Mouse (Mus musculus) hindbrain, embryonic 13.5 days (tissue): Measurements from ENCODE around the gene Igsf11. TPM values are rescaled to one million over a fixed set of nuclear protein-coding genes. Genes with fewer than 3 reads are reported as not detected.

ENCODE experiments used
- ATAC-seq: fragments of 200-750 bp; cut with Nextera tagmentation; 2 replicates; pipeline ENCODE4 v1.8.0; 2017; ENCODE audit warnings: moderate TSS enrichment; ENCODE audit not compliant: low FRiP score
- H3K27ac ChIP-seq: fragments of 300-500 bp; sonication (generic); 2 replicates; pipeline ENCODE4 v1.5.1; 2015; ENCODE audit warnings: inconsistent platforms, mild to moderate bottlenecking, moderate library complexity
- H3K27me3 ChIP-seq: fragments of 300-500 bp; sonication (generic); 2 replicates; pipeline ENCODE4 v1.6.1; 2015; ENCODE audit warnings: mild to moderate bottlenecking, inconsistent platforms
- H3K36me3 ChIP-seq: fragments of 300-500 bp; sonication (generic); 2 replicates; pipeline ENCODE4 v1.6.1; 2015; ENCODE audit warnings: mild to moderate bottlenecking, inconsistent platforms
- H3K4me1 ChIP-seq: fragments of 300-500 bp; sonication (generic); replicated peaks from 2 replicates; pipeline ENCODE4 v1.6.1; 2015; ENCODE audit warnings: inconsistent platforms
- H3K4me2 ChIP-seq: fragments of 300-500 bp; sonication (generic); 2 replicates; pipeline ENCODE4 v1.6.1; 2015; ENCODE audit warnings: inconsistent platforms, mild to moderate bottlenecking, moderate library complexity
- H3K4me3 ChIP-seq: fragments of 300-500 bp; sonication (generic); 2 replicates; pipeline ENCODE4 v1.5.1; 2015; ENCODE audit warnings: mild to moderate bottlenecking, inconsistent platforms
- H3K9ac ChIP-seq: fragments of 300-500 bp; sonication (generic); 2 replicates; pipeline ENCODE4 v1.6.1; 2015; ENCODE audit warnings: mild to moderate bottlenecking, inconsistent platforms
- H3K9me3 ChIP-seq: fragments of 300-500 bp; sonication (generic); 2 replicates; pipeline ENCODE4 v1.6.1; 2016; ENCODE audit warnings: inconsistent platforms
- WGBS: fragments of 180-500 bp; shearing (Covaris S2); methylation state at CpG from one replicate; pipeline ENCODE4 v1.1.7; 2015; 5-methylcytosine and 5-hydroxymethylcytosine counted together
- polyA plus RNA-seq: library from polyadenylated mRNA; unstranded; fragments of >200 nt; fragmentation: Nextera tagmentation; extraction: Ambion mirVana; gene quantifications from 2 replicates; pipeline ENCODE4 v1.2.1, GENCODE M21; 2015

Igsf11 gene
- 3.5 and 4.5 TPM in 2 replicates for polyA plus RNA-seq

DNA sequence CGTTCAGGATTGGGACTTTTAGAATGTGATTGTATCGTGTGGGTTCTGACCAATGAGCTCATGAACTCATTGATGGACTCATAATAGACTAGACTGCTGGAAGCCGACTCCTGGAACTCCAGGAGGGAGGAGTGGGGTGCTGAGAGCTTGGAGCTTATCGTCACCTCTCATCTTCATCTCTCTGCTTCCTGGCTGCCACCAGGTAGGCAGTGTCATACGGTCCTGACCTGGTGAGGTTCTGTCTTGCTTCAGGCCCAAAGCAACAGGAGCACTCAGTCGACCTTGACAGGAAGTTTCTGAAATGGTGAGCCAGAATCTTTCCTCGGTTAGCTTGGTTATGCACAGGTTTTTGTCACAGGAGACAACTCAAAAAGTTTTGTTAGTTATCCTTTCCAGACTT lies at the start of gene Igsf11:
Gene Igsf11, plus strand, starts transcription at position 301 of the 400 bp plus-strand sequence.
- no peak within 1 kb of the TSS for H3K4me2 ChIP-seq
- H3K27ac ChIP-seq, result no peak within 1 kb of the TSS
- no peak for ATAC-seq
- WGBS, result 84% methylated on average over 7 of the region's 7 CpGs
- H3K36me3 ChIP-seq, result no peaks in the 10 kb centered on the region
- no peak within 1 kb of the TSS for H3K9ac ChIP-seq
- no peaks in the 10 kb centered on the region for H3K27me3 ChIP-seq
- H3K9me3 ChIP-seq, result no peaks in the 10 kb centered on the region
- no peaks in the 10 kb centered on the region for H3K4me1 ChIP-seq
- no peak within 1 kb of the TSS for H3K4me3 ChIP-seq

DNA sequence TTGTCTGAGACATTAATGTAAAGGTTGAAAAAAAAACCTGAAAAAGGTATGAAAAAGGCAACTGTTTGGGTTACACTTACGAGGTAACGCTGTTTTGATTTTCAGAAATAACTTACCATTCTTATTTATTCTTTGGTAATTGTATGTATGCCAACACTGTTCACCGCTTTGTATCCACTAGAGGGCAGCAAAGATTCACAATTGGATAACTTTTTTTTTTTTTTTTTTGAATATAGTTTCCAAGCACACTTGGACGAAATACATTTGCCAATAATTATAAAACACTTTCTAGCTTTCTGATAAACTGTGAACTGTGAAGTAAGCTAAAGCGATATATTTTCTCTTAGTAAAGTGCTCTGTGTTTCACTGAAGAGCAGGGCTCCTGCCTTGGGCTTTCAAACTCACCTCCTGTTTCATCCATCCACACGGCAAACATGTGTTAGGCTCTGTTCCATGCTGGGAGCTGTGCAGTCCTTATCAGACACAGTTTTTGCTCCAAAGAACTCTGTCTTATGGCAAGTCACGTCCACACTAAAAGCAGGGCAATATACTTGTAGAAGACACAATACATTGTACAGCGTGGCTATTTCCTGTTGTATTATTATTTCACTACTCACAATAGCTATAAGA lies 34.2 kb upstream of the Igsf11 start:
- no peak overlapping the region for H3K4me2 ChIP-seq
- H3K36me3 ChIP-seq, result no peaks in the 10 kb centered on the region
- H3K9me3 ChIP-seq, result no peaks in the 10 kb centered on the region
- 34% methylated on average over 8 of the region's 8 CpGs for WGBS
- no peaks in the 10 kb centered on the region for H3K4me1 ChIP-seq
- H3K27me3 ChIP-seq, result no peaks in the 10 kb centered on the region
- ATAC-seq, result no peak
- H3K9ac ChIP-seq, result no peak overlapping the region
- H3K27ac ChIP-seq, result no peak overlapping the region
- no peak overlapping the region for H3K4me3 ChIP-seq

DNA sequence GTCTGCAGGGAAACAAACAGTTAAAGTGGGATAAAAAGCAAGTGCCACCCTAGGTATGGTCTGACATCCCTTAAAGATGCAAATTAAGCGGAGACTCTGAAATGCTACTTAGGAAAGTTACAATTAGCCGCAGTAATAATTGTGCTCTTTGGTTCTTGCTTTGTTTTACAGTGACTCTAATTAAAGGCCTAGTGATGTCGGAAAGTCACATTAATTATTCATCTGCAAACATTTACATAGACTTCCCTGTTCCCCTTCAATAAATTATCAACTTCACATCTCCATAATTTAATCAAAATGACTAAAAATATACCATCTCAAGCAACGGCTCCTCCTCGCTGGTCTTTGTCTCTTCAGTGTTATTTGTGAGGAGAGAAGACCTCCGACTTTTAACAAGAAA lies 31.9 kb upstream of the Igsf11 start:
- 46% methylated on average over 6 of the region's 6 CpGs for WGBS
- Histone ChIP-seq H3K36me3 (no peaks in the 10 kb centered on the region), H3K9me3 (no peaks in the 10 kb centered on the region), H3K9ac (no peak overlapping the region), H3K4me1 (no peaks in the 10 kb centered on the region), H3K27ac (no peak overlapping the region), H3K27me3 (no peaks in the 10 kb centered on the region), H3K4me2 (no peak overlapping the region), H3K4me3 (no peak overlapping the region)
- ATAC-seq, result no peak

DNA sequence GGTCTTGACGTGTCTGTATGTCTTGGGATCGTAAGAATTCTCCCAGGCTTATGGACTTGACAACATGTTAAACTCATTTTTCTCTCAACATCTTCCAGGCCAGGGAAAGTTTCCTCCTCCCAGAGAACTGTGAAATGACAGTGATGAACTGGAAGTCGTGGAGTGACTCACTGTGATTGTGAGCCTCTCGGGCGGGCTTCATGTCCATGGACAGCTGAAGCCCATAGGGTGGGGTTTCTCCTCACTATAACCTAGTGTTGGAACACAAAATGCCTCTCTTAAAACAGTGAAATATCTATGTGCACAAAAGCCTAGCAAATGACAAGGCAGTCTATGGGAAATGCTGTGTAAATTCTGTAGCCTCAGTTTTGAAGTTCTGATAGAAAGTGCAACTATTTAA lies 28.1 kb upstream of the Igsf11 start:
- no peak overlapping the region for H3K4me3 ChIP-seq
- H3K4me1 ChIP-seq, result no peaks in the 10 kb centered on the region
- no peak for ATAC-seq
- H3K9ac ChIP-seq, result no peak overlapping the region
- H3K27ac ChIP-seq, result no peak overlapping the region
- no peaks in the 10 kb centered on the region for H3K36me3 ChIP-seq
- no peak overlapping the region for H3K4me2 ChIP-seq
- 92% methylated on average over 5 of the region's 5 CpGs for WGBS
- H3K9me3 ChIP-seq, result no peaks in the 10 kb centered on the region
- no peaks in the 10 kb centered on the region for H3K27me3 ChIP-seq

DNA sequence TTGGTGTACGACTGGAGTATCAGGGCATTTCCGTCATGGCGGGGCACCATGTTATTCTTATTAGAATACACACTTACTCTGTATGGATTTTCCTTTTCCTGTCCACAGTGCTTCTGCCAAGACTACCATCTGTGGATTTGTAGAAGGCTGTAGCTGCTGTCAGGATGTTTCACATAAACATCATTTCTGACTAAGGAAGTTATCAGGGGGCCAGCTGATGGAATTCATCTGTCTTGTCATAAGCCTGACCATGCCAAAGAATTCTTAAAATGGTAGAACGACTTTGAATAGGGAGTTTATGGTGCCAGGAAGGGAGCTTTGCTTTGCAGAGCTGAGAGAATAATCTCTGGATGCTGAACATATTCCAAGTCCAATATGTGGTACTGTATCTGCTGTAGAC lies 19.2 kb upstream of the Igsf11 start:
- Histone ChIP-seq H3K4me2 (no peak overlapping the region), H3K9me3 (no peaks in the 10 kb centered on the region), H3K4me3 (no peak overlapping the region), H3K27me3 (no peaks in the 10 kb centered on the region), H3K36me3 (no peaks in the 10 kb centered on the region), H3K9ac (no peak overlapping the region), H3K4me1 (no peaks in the 10 kb centered on the region), H3K27ac (no peak overlapping the region)
- ATAC-seq, result no peak
- WGBS, result 91% methylated on average over 4 of the region's 4 CpGs

DNA sequence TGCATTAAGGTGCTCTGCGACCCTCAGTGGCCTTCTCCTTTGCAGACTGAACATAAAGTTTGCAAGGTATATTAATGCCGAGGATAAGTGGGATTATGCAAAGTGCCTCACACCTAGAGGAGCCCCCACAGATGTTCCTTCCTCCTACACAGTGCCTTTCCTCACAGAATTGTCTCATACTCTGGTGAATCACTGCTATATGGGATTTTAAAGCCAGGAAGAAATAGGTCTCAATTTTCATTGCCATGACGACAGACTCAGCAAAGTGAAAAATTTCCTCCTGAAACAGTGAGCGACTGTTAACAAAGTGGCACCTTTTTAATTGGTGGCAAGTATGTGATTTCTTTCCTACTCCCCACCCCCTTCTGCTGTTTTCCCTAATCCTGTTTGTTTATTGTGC lies 18.0 kb upstream of the Igsf11 start:
- Histone ChIP-seq H3K9me3 (no peaks in the 10 kb centered on the region), H3K4me1 (no peaks in the 10 kb centered on the region), H3K4me2 (no peak overlapping the region), H3K27me3 (no peaks in the 10 kb centered on the region), H3K4me3 (no peak overlapping the region), H3K9ac (no peak overlapping the region), H3K36me3 (no peaks in the 10 kb centered on the region), H3K27ac (no peak overlapping the region)
- ATAC-seq, result no peak
- 42% methylated on average over 4 of the region's 4 CpGs for WGBS

DNA sequence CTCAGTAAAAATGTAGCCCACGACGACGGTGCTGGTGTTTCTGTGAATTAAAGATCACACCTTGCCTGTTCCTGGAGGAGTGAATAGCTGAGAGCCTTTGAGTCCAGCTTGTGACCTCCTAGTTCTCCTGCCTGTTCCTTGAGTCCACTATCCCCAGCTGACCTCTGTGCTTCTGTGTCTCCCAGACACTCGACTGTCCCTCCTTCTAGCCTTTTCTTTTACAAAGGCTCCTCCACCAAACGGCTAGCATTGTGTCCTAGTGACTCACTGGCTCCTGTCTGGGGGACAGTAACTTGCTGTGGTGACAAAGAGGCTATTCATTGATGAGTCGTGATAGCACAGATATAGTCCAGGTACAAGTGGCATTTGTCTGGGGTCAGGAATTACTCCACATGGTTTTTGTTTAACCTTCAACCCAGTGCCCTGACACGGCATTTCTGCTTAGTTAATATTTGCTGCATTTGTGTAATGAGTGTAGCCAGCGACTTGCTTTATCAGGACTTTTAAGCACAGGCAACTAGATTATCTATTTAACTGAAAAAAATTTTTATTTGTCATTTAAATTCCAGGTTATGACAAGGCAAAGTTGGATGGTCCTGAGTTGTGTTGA lies 6.5 kb downstream of the Igsf11 start:
- no peaks in the 10 kb centered on the region for H3K4me1 ChIP-seq
- no peaks in the 10 kb centered on the region for H3K9me3 ChIP-seq
- ATAC-seq, result no peak
- H3K27ac ChIP-seq, result no peak overlapping the region
- no peak overlapping the region for H3K4me2 ChIP-seq
- H3K36me3 ChIP-seq, result no peaks in the 10 kb centered on the region
- no peak overlapping the region for H3K9ac ChIP-seq
- H3K4me3 ChIP-seq, result no peak overlapping the region
- H3K27me3 ChIP-seq, result peaks cover 15% of the 10 kb centered on the region
- WGBS, result 45% methylated on average over 8 of the region's 8 CpGs

DNA sequence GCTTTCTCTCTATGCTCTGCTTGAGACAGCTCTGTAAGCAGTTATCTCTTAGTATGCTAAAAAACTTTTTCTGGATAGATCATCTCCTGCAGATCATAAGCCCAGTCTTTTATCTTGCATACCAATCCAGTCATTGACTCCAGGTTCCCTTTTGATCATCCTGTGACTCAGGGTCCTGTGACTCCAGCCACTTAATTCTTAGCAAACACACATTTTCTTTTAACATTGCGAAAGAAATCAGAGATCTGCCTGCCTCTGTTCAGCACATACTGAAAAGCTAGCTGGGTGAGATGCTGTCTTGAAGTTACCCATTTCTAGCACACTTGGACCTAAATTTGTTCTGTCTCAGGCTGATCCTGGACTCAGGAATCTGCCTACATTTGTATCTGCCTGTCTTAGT lies 7.6 kb downstream of the Igsf11 start:
- Histone ChIP-seq H3K27ac (no peak overlapping the region), H3K9me3 (no peaks in the 10 kb centered on the region), H3K36me3 (no peaks in the 10 kb centered on the region), H3K4me3 (no peak overlapping the region), H3K4me1 (no peaks in the 10 kb centered on the region), H3K4me2 (no peak overlapping the region), H3K27me3 (peaks cover 16% of the 10 kb centered on the region), H3K9ac (no peak overlapping the region)
- 93% methylated on average over 1 of the region's 1 CpGs for WGBS
- ATAC-seq, result no peak

DNA sequence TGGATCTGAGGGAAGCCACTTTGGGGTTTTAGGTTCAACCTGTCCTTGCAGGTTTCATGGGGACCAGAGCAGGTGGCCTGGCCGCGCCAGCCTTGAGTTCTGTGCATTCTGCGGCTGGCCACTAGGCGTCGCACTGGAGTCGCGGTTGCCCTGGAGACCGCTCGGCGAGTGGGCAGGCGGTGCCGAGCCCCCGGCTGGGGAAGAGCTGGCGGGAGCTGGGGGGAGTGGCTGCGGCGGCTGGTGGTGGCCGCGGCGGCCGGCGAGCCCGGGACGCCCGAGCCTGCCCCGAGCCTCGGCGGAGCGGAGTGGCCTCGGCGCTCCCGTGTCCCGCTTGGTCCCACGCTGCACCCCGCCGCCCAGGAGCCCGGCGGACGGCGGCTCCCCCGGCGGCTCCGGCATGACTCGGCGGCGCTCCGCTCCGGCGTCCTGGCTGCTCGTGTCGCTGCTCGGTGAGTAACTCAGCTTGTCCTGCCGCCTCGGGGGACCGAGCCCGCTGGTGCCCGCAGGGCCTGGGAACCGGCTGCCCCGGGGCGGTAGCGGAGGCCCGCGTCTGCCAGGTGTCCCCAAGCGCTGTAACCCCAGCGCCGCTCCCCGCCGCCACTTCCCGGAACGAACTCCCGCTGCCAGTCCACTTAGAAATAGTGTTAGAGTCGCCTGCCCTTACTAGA lies 9.8 kb downstream of the Igsf11 start:
- H3K4me3 ChIP-seq, result peak overlapping the region; percentile 79
- no peaks in the 10 kb centered on the region for H3K36me3 ChIP-seq
- under 1% methylated on average over 53 of the region's 71 CpGs for WGBS
- H3K27ac ChIP-seq, result peak overlapping the region; percentile 71
- peak overlapping the region; percentile 81 for H3K9ac ChIP-seq
- peaks cover 9% of the 10 kb centered on the region; the same call in 1 of the 2 replicates for H3K4me1 ChIP-seq
- peak; percentile 97 for ATAC-seq
- H3K27me3 ChIP-seq, result peaks cover 16% of the 10 kb centered on the region
- peak overlapping the region; percentile 87 for H3K4me2 ChIP-seq
- no peaks in the 10 kb centered on the region for H3K9me3 ChIP-seq

DNA sequence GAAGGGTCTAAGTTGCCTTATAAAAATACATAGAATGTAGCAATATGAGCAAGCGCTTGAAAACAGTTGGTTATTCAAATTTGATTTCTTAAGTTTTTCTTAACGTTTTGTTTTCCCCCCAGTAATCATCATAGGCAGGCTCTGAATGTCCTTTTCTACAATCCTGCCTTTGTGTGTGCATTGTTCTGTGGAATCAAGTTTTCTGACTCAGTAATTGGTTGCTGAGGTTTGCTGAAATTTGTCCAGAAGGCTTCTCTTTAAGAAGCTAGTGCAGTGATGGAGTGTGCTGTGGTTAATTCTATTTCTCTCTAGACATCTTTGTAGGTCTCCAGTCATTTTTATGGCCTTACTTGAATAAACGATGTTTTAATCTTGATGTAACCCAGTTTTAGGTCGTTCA lies 10.5 kb downstream of the Igsf11 start:
- no peak overlapping the region for H3K27ac ChIP-seq

DNA sequence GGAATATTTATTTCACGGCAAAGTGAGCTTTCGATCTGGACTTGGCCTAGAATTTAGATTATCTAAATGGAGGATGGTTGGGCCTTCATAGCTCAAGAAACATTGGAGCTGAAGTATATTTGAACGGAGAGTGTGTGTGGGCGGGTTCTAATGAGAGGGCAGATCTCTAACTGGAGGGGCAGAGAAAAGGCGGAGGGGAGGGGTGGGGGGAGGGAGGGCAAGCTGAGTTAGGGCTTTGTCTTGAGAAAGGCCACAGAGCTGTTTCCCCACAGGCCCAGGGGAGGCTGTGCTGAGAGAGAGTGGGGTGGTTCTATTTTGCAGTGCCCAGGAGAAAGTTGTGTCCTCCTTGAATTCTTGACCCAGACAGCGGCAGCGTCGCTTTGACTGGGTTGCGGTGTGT lies 11.7 kb downstream of the Igsf11 start:
- no peak for ATAC-seq
- peaks cover 16% of the 10 kb centered on the region for H3K27me3 ChIP-seq
- no peaks in the 10 kb centered on the region for H3K36me3 ChIP-seq
- 39% methylated on average over 9 of the region's 9 CpGs for WGBS
- peaks cover 17% of the 10 kb centered on the region for H3K4me1 ChIP-seq
- H3K4me2 ChIP-seq, result peak overlapping the region; percentile 87
- H3K9ac ChIP-seq, result no peak overlapping the region
- H3K4me3 ChIP-seq, result peak overlapping the region; percentile 79; the same call in 1 of the 2 replicates
- no peaks in the 10 kb centered on the region for H3K9me3 ChIP-seq
- H3K27ac ChIP-seq, result no peak overlapping the region

More for the DNA sequence above, 10.5 kb downstream of the Igsf11 start:
- H3K4me3 ChIP-seq, result peak overlapping the region; percentile 79
- no peaks in the 10 kb centered on the region for H3K36me3 ChIP-seq
- 29% methylated on average over 4 of the region's 4 CpGs for WGBS
- peaks cover 16% of the 10 kb centered on the region for H3K27me3 ChIP-seq
- H3K4me1 ChIP-seq, result peaks cover 11% of the 10 kb centered on the region; the same call in 1 of the 2 replicates
- no peak overlapping the region for H3K9ac ChIP-seq
- H3K9me3 ChIP-seq, result no peaks in the 10 kb centered on the region
- no peak for ATAC-seq
- peak overlapping the region; percentile 87 for H3K4me2 ChIP-seq

DNA sequence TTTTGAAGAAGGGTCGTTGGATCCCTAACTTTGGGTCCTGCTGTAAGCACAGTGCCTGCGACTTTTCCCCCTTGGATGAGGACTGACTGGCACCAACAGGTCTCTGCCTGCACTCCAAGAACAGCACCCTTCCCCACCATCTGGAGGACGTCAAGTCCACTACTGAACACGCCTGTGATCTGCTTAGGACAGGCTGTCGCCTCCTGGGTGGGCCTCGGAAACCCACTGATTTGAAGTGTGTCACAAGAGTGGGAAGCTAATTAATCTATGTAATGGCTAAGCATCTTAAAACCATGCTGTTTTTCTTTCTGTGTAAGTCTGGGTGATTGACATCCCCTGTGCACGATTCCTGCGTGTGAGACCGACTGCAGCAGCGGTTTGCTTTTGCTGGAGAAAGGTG lies 13.4 kb downstream of the Igsf11 start:
- 62% methylated on average over 10 of the region's 10 CpGs for WGBS
- Histone ChIP-seq H3K4me2 (no peak overlapping the region), H3K27ac (no peak overlapping the region), H3K36me3 (no peaks in the 10 kb centered on the region), H3K9me3 (no peaks in the 10 kb centered on the region), H3K4me1 (peaks cover 23% of the 10 kb centered on the region), H3K27me3 (peaks cover 9% of the 10 kb centered on the region; the same call in 1 of the 2 replicates), H3K4me3 (no peak overlapping the region), H3K9ac (no peak overlapping the region)
- ATAC-seq, result no peak
